Mouse (Mus musculus): ENCODE measurements at regions not wholly inside any gene's neighbourhood (a gene's known extent, or its start where the extent isn't known, plus 50 kb on each side); places are given as distances from the start of the nearest gene placed in this dataset.
A peak's percentile ranks its signal among the peaks of the same experiment; 100 is the strongest.

GRCm38 (mm10) chr1:137571190-137571904, 604.2 kb downstream of the Ptprc start:
- DNase-seq (ENCODE audit: low spot score), result peak; percentile 10

GRCm38 (mm10) chr1:137567526-137567925, 607.3 kb upstream of the Nr5a2 start:
- DNase-seq (ENCODE audit: low spot score), result no peak

GRCm38 (mm10) chr1:137565573-137566048, 605.4 kb upstream of the Nr5a2 start:
- DNase-seq (ENCODE audit: low spot score), result no peak

- DNase-seq (ENCODE audit: low spot score), result no peak
Measured at GRCm38 (mm10) chr1:137561686-137562085, 601.4 kb upstream of the Nr5a2 start.

- no peak for DNase-seq (ENCODE audit: low spot score)
Measured at GRCm38 (mm10) chr1:137560389-137561268, 600.4 kb upstream of the Nr5a2 start.

- DNase-seq (ENCODE audit: low spot score), result no peak
Measured at GRCm38 (mm10) chr1:137549659-137550058, 589.4 kb upstream of the Nr5a2 start.

- DNase-seq (ENCODE audit: low spot score), result no peak
Measured at GRCm38 (mm10) chr1:137545666-137546065, 585.4 kb upstream of the Nr5a2 start.

GRCm38 (mm10) chr1:137543828-137544227, 583.6 kb upstream of the Nr5a2 start:
- DNase-seq (ENCODE audit: low spot score), result no peak

GRCm38 (mm10) chr1:137541453-137541852, 581.2 kb upstream of the Nr5a2 start:
- DNase-seq (ENCODE audit: low spot score), result no peak

- DNase-seq (ENCODE audit: low spot score), result no peak
Measured at GRCm38 (mm10) chr1:137539424-137540116, 579.3 kb upstream of the Nr5a2 start.

GRCm38 (mm10) chr1:137514750-137515149, 554.5 kb upstream of the Nr5a2 start:
- DNase-seq (ENCODE audit: low spot score), result no peak

GRCm38 (mm10) chr1:137503704-137504422, 543.6 kb upstream of the Nr5a2 start:
- no peak for DNase-seq (ENCODE audit: low spot score)

- DNase-seq (ENCODE audit: low spot score), result no peak
Measured at GRCm38 (mm10) chr1:137488226-137488625, 528.0 kb upstream of the Nr5a2 start.

GRCm38 (mm10) chr1:137478459-137478858, 518.2 kb upstream of the Nr5a2 start:
- no peak for DNase-seq (ENCODE audit: low spot score)

GRCm38 (mm10) chr1:137477239-137477638, 517.0 kb upstream of the Nr5a2 start:
- no peak for DNase-seq (ENCODE audit: low spot score)

GRCm38 (mm10) chr1:137474858-137475257, 514.6 kb upstream of the Nr5a2 start:
- DNase-seq (ENCODE audit: low spot score), result no peak

GRCm38 (mm10) chr1:137473800-137474685, 513.8 kb upstream of the Nr5a2 start:
- DNase-seq (ENCODE audit: low spot score), result no peak

- DNase-seq (ENCODE audit: low spot score), result no peak
Measured at GRCm38 (mm10) chr1:137464971-137465370, 504.7 kb upstream of the Nr5a2 start.

GRCm38 (mm10) chr1:137461189-137461588, 500.9 kb upstream of the Nr5a2 start:
- no peak for DNase-seq (ENCODE audit: low spot score)

GRCm38 (mm10) chr1:137453446-137454208, 493.4 kb upstream of the Nr5a2 start:
- DNase-seq (ENCODE audit: low spot score), result no peak
